Mouse (Mus musculus) embryonic facial prominence, embryonic 10.5 days (tissue): ENCODE data around the gene Hsd3b5. TPM values are rescaled to one million over a fixed set of nuclear protein-coding genes. Genes with fewer than 3 reads are reported as not detected.
"Not testable (repeated sequence)": the region's sequence is repeated elsewhere in the genome, so short reads cannot be mapped to it uniquely, and the experiment has no call there.

ENCODE experiments used
- DNase-seq: peaks from one replicate; pipeline ENCODE4 v3.0.0-alpha.2; 2017; ENCODE audit warnings: low spot score
- H3K27ac ChIP-seq: fragments of 300-500 bp; sonication (generic); replicated peaks from 2 replicates; pipeline ENCODE4 v1.5.1; 2016; ENCODE audit warnings: mild to moderate bottlenecking
- H3K27me3 ChIP-seq: fragments of 300-500 bp; sonication (generic); replicated peaks from 2 replicates; pipeline ENCODE4 v1.6.1; 2016; ENCODE audit warnings: low read depth, mild to moderate bottlenecking; ENCODE audit not compliant: poor library complexity, severe bottlenecking
- H3K36me3 ChIP-seq: fragments of 300-500 bp; sonication (generic); replicated peaks from 2 replicates; pipeline ENCODE4 v1.6.1; 2016; ENCODE audit warnings: mild to moderate bottlenecking, moderate library complexity
- H3K4me1 ChIP-seq: fragments of 300-500 bp; sonication (generic); 2 replicates; pipeline ENCODE4 v1.6.1; 2016
- H3K4me3 ChIP-seq: fragments of 300-500 bp; sonication (generic); 2 replicates; pipeline ENCODE4 v1.5.1; 2016; ENCODE audit warnings: mild to moderate bottlenecking, moderate library complexity
- H3K9me3 ChIP-seq: fragments of 300-500 bp; sonication (generic); 2 replicates; pipeline ENCODE4 v1.6.1; 2016; ENCODE audit warnings: mild to moderate bottlenecking
- WGBS: fragments of 180-500 bp; shearing (Covaris S2); methylation state at CpG from one replicate; pipeline ENCODE4 v1.1.7; 2016; 5-methylcytosine and 5-hydroxymethylcytosine counted together
- polyA plus RNA-seq: library from polyadenylated mRNA; unstranded; fragments of >200 nt; fragmentation: Nextera tagmentation; extraction: Ambion mirVana; gene quantifications from 2 replicates; pipeline ENCODE4 v1.2.1, GENCODE M21; 2016

The Hsd3b5 gene
- not detected in 2 replicates for polyA plus RNA-seq

DNA sequence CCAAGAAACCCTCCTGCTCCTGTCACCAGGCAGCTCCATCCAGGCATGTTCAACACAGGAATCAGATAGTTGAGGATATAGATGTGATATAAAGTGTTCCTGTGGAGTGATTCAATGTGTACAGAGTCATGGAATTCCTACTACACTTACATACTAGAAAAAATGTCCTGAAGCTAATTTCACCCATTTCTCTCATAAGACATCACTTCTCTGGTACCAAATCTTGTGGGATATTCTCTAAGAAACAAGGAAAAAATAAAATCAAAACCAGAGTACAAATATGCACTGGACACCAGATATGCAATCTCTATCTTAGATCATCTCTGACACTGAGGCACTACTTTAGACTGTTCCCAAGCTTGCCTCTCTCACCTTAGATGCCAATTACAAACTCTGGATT, at the start of gene Hsd3b5:
Hsd3b5 (minus strand) TSS at position 101 of the 400 bp plus-strand sequence.
- H3K9me3 ChIP-seq: no peaks in the 10 kb centered on the region
- H3K36me3 ChIP-seq: no peaks in the 10 kb centered on the region
- H3K4me1 ChIP-seq: no peaks in the 10 kb centered on the region
- H3K27me3 ChIP-seq: no peaks in the 10 kb centered on the region
- DNase-seq: no peak
- no peak within 1 kb of the TSS for H3K4me3 ChIP-seq
- H3K27ac ChIP-seq: no peak within 1 kb of the TSS

GRCm38 (mm10) chr3:98635145-98635544, 5.1 kb upstream of the Hsd3b5 start:
- Histone ChIP-seq H3K36me3 (no peaks in the 10 kb centered on the region), H3K4me1 (no peaks in the 10 kb centered on the region), H3K27ac (no peak overlapping the region), H3K4me3 (no peak overlapping the region), H3K9me3 (no peaks in the 10 kb centered on the region), H3K27me3 (no peaks in the 10 kb centered on the region)
- WGBS: 88% methylated on average over 1 of the region's 1 CpGs
- DNase-seq: no peak

DNA sequence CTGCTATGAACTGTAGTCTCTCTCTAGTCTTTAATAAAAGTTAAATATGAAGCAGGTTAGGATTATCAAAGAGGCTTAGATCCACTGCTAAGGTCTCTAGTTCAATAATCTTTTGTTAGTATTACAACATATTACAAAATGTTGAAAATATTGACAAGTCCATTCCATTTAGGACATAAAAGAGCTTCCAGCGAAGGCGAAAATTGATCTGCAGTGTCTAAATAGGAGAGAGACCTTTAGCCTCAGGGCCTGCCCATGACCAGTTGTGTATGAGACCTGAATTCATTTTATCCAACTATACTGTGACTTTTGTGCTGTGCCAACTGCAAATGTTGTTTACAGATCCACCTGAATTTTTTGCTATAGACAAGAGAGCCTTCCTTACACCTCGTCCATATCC, 419 bp downstream of the Hsd3b5 start:
- no peaks in the 10 kb centered on the region for H3K36me3 ChIP-seq
- no peaks in the 10 kb centered on the region for H3K27me3 ChIP-seq
- 86% methylated on average over 3 of the region's 3 CpGs for WGBS
- no peak overlapping the region for H3K27ac ChIP-seq
- no peak for DNase-seq
- H3K9me3 ChIP-seq: no peaks in the 10 kb centered on the region
- no peaks in the 10 kb centered on the region for H3K4me1 ChIP-seq
- no peak overlapping the region for H3K4me3 ChIP-seq

DNA sequence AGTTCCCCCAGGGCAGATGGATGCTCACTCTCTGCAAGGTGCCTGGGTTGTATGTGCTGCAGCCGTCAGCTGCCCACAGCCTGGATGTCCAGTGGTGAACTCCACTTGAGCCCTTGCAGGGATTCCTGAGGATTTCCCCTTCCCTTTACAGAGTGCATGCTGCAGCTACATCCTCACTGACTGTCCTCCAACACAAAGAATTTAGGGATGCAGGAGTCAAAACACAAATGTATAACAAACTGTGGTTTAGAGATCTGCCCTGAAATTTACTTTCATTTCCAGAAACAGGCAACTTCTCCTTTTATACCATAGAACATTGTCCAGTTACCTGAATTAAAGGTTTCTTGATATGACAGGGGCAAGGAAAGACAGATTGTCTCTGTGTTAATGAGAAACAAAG, 13.3 kb downstream of the Hsd3b5 start:
- not testable (repeated sequence) for H3K9me3 ChIP-seq, H3K4me3 ChIP-seq, H3K27ac ChIP-seq, DNase-seq, H3K27me3 ChIP-seq, H3K4me1 ChIP-seq, H3K36me3 ChIP-seq
- 50% methylated on average over 1 of the region's 1 CpGs for WGBS

GRCm38 (mm10) chr3:98616244-98616643, 13.8 kb downstream of the Hsd3b5 start:
- not testable (repeated sequence) for H3K4me3 ChIP-seq, H3K27ac ChIP-seq, H3K4me1 ChIP-seq, DNase-seq, H3K36me3 ChIP-seq, H3K27me3 ChIP-seq, H3K9me3 ChIP-seq
- 27% methylated on average over 2 of the region's 2 CpGs for WGBS

- not testable (repeated sequence) for H3K36me3 ChIP-seq, H3K27ac ChIP-seq, H3K4me1 ChIP-seq, DNase-seq, H3K4me3 ChIP-seq, H3K27me3 ChIP-seq, H3K9me3 ChIP-seq
- 72% methylated on average over 2 of the region's 2 CpGs for WGBS
Measured at GRCm38 (mm10) chr3:98614406-98614927, 15.6 kb downstream of the Hsd3b5 start.

DNA sequence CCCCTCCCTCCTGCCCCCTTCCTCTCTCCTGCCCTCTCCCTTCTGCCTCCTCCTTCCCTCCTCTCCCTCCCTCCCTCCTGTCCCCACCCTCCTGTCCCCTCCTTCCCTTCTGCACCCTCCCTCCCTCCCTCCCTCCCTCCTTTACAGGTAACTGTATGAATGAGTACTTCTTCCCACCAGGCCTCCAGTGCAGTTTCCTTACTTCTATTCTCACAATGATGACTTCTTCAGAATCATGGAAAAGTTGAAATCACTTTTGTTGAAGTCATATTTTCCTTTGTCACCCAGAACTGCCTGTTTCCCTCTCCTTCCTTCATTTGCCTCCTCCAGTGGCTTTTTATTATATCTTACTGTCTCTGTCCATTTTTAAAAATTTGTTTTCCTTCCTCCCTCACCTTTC, 16.1 kb downstream of the Hsd3b5 start:
- Histone ChIP-seq H3K27me3 (no peaks in the 10 kb centered on the region), H3K36me3 (no peaks in the 10 kb centered on the region), H3K27ac (no peak overlapping the region), H3K4me3 (no peak overlapping the region), H3K4me1 (no peaks in the 10 kb centered on the region), H3K9me3 (no peaks in the 10 kb centered on the region)
- DNase-seq: no peak

GRCm38 (mm10) chr3:98613540-98613939, 16.5 kb downstream of the Hsd3b5 start:
- not testable (repeated sequence) for DNase-seq, H3K4me1 ChIP-seq, H3K4me3 ChIP-seq, H3K9me3 ChIP-seq, H3K27me3 ChIP-seq, H3K27ac ChIP-seq, H3K36me3 ChIP-seq

- Histone ChIP-seq H3K27me3 (no peaks in the 10 kb centered on the region), H3K9me3 (no peaks in the 10 kb centered on the region), H3K4me3 (no peak within 1 kb of the TSS), H3K36me3 (no peaks in the 10 kb centered on the region), H3K27ac (no peak within 1 kb of the TSS), H3K4me1 (no peaks in the 10 kb centered on the region)
- no peak for DNase-seq
Measured at GRCm38 (mm10) chr3:98588707-98589106, 41.3 kb downstream of the Hsd3b5 start, which contains the start of gene Gm10681. Gene Gm10681 (minus strand): TSS chr3:98588807.

DNA sequence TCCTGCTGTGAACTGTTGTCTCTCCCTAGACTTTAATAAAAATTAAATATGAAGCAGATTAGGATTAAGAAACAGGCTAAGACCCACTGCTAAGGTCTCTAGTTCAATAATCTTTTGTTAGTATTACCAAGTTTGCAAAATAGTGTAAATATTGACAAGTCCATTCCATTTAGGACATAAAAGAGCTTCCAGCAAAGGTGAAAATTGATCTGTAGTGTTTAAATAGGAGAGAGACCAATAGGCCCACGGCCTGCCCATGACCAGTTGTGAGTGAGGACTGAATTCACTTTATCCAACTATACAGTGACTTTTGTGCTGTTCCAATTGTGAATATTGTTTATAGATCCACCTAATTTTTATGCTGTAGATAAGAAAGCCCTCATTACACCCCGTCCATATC, 42.3 kb downstream of the Hsd3b5 start:
- WGBS: 85% methylated on average over 2 of the region's 2 CpGs
- DNase-seq: no peak

DNA sequence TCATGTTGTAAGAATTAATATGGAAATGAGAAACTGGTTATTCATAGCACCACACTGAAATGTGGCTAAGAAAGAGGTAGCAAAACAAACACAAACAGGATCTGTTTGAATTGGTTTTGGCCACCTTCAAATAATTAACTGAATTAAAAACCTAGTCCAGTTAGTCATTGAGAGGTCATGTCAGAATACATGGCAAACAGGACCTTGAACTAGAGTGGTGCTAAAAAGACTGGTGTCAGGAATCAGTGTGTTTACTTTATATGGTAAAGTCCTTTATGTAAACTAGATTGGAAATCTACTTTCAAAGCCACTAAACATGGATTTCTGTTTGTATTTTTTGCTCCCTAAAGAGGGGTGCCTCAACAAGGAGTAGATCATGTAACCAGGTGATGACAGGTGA, 47.4 kb downstream of the Hsd3b5 start:
- H3K4me3 ChIP-seq, H3K9me3 ChIP-seq, DNase-seq, H3K4me1 ChIP-seq, H3K36me3 ChIP-seq, H3K27me3 ChIP-seq, H3K27ac ChIP-seq: not testable (repeated sequence)

More for the DNA sequence above, 42.3 kb downstream of the Hsd3b5 start:
- H3K9me3 ChIP-seq: no peaks in the 10 kb centered on the region
- no peak overlapping the region for H3K4me3 ChIP-seq
- H3K27me3 ChIP-seq: no peaks in the 10 kb centered on the region
- H3K27ac ChIP-seq: no peak overlapping the region
- H3K4me1 ChIP-seq: no peaks in the 10 kb centered on the region
- no peaks in the 10 kb centered on the region for H3K36me3 ChIP-seq

DNA sequence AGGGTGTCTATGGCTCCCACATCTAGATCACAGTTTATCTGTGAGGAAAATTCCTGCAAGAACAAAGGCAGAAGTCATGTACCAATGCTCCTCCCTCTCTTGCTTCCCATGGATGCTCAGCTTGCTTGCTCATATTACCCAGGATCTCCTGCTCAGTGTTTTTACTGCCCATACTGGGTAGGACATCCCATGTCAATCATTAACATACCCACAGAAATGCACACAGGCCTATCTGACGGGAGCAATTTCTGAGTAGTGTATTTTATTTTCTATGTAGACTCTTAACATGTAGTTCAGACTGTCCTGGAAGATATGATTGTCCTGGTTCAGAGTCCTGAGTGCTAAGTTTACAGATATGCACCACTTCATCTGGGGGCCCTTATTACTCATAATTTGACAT, 47.9 kb downstream of the Hsd3b5 start:
- H3K4me1 ChIP-seq, H3K36me3 ChIP-seq, H3K27ac ChIP-seq, H3K4me3 ChIP-seq, H3K27me3 ChIP-seq, DNase-seq, H3K9me3 ChIP-seq: not testable (repeated sequence)
- WGBS: no CpG with 5 or more reads among the region's 1 CpGs

DNA sequence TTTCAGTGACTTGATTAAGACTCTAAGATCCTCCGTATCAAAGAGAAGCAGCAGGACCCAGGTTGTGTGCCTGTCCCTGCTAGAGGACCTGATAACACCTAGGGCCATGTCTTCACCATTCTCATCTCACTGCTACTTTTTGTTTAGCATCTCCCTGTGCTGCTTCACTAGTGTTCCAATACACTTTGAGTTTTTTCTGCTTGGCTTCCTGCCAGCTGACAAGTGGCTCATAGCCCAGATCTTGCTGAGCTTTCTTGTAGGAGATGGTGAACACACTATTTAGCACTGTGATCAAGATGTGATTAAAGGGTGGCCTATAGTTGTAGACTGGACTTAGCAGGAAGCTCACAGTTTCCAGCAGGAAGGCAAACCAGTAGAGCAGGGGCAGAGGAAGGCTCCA, 49.0 kb downstream of the Hsd3b5 start:
- WGBS: 88% methylated on average over 1 of the region's 1 CpGs
- not testable (repeated sequence) for H3K27me3 ChIP-seq, H3K4me1 ChIP-seq, H3K9me3 ChIP-seq, H3K36me3 ChIP-seq, DNase-seq, H3K27ac ChIP-seq, H3K4me3 ChIP-seq
